Mouse (Mus musculus) CH12.LX (cell line): Measurements from ENCODE around the gene Igsf21. TPM values are rescaled to one million over a fixed set of nuclear protein-coding genes. Genes with fewer than 3 reads are reported as not detected.

Experiments used
- DNase-seq: peaks from one replicate; pipeline ENCODE4 v3.0.0-alpha.2; 2013; ENCODE audit errors: extremely low read depth
- H3K27ac ChIP-seq: 2 replicates; pipeline ENCODE4 v1.5.1; 2012; ENCODE audit warnings: low read depth, mild to moderate bottlenecking, control low read depth, moderate library complexity; ENCODE audit not compliant: insufficient read depth
- H3K27me3 ChIP-seq: replicated peaks from 2 replicates; pipeline ENCODE3; 2012; ENCODE audit warnings: inconsistent platforms
- H3K36me3 ChIP-seq, 2 experiments: replicated peaks in 1 of 2; 2 replicates each; pipeline versions ENCODE3 to v1.6.1; 2012; ENCODE audit warnings: inconsistent platforms in 1 of 2, low read length in 1 of 2, mild to moderate bottlenecking in 1 of 2, mixed read lengths in 1 of 2, moderate library complexity in 1 of 2; ENCODE audit not compliant: control insufficient read depth in 1 of 2, insufficient read depth in 1 of 2
- H3K4me1 ChIP-seq, 2 experiments: 2 replicates each; pipeline ENCODE4 v1.6.1; 2012; ENCODE audit warnings: inconsistent platforms in 1 of 2, moderate library complexity in 1 of 2; ENCODE audit not compliant: insufficient read depth in 2 of 2, control insufficient read depth in 1 of 2
- H3K4me2 ChIP-seq: 2 replicates; pipeline ENCODE4 v1.6.1; 2012; ENCODE audit warnings: low read depth, mild to moderate bottlenecking, control low read depth; ENCODE audit not compliant: poor library complexity, insufficient read depth, severe bottlenecking
- H3K4me3 ChIP-seq, 3 experiments: fragments of 150-350 bp in 1 of 3; sonication (generic) in 1 of 3; replicated peaks in 1 of 3; 2 replicates each; pipeline versions ENCODE3 to v1.5.1; 2011 to 2012; ENCODE audit warnings: low read depth in 2 of 3, low read length in 2 of 3, mild to moderate bottlenecking in 2 of 3, moderate library complexity in 2 of 3, control low read depth in 1 of 3, improper control_type of control experiment in 1 of 3, inconsistent platforms in 1 of 3, mixed read lengths in 1 of 3; ENCODE audit not compliant: poor library complexity in 1 of 3
- H3K79me2 ChIP-seq: replicated peaks from 2 replicates; pipeline ENCODE4 v1.6.1; 2012; ENCODE audit warnings: mild to moderate bottlenecking, moderate library complexity; ENCODE audit not compliant: control insufficient read depth, poor library complexity, insufficient read depth, severe bottlenecking; ENCODE audit errors: extremely low read depth
- H3K9ac ChIP-seq: 2 replicates; pipeline ENCODE4 v1.6.1; 2012; ENCODE audit warnings: low read depth, mild to moderate bottlenecking, control low read depth, moderate library complexity; ENCODE audit not compliant: insufficient read depth
- H3K9me3 ChIP-seq: replicated peaks from 2 replicates; pipeline ENCODE3; 2012; ENCODE audit warnings: low read length, inconsistent platforms, mixed read lengths
- CHD2 ChIP-seq: IDR thresholded peaks from 2 replicates; pipeline ENCODE4 v1.6.1; 2011; ENCODE audit warnings: low read length, improper control_type of control experiment
- CTCF ChIP-seq, 2 experiments: IDR thresholded peaks in 1 of 2; conservative IDR thresholded peaks in 1 of 2; 2 replicates each; pipeline ENCODE4 v1.5.1; 2011 to 2012; ENCODE audit warnings: low read depth in 2 of 2, low read length in 2 of 2, improper control_type of control experiment in 1 of 2, inconsistent platforms in 1 of 2, mild to moderate bottlenecking in 1 of 2, moderate library complexity in 1 of 2
- EP300 ChIP-seq: IDR thresholded peaks from 2 replicates; pipeline ENCODE4 v1.6.1; 2011; ENCODE audit warnings: low read length, improper control_type of control experiment
- ETS1 ChIP-seq: conservative IDR thresholded peaks from 2 replicates; pipeline ENCODE4 v1.6.1; 2012; ENCODE audit warnings: low read depth, mild to moderate bottlenecking, inconsistent platforms, low read length, improper control_type of control experiment, moderate library complexity
- JUN ChIP-seq: IDR thresholded peaks from 2 replicates; pipeline ENCODE4 v1.6.1; 2011; ENCODE audit warnings: low read depth, mild to moderate bottlenecking, low read length, improper control_type of control experiment, moderate library complexity; ENCODE audit not compliant: insufficient read depth
- JUND ChIP-seq: conservative IDR thresholded peaks from 2 replicates; pipeline ENCODE4 v1.6.1; 2011; ENCODE audit warnings: low read depth, low read length, improper control_type of control experiment
- KAT2A ChIP-seq: IDR thresholded peaks from 2 replicates; pipeline ENCODE4 v1.6.1; 2012; ENCODE audit warnings: low read length, improper control_type of control experiment, inconsistent platforms; ENCODE audit not compliant: insufficient replicate concordance
- MAFK ChIP-seq: IDR thresholded peaks from 2 replicates; pipeline ENCODE4 v1.6.1; 2011; ENCODE audit warnings: low read length, improper control_type of control experiment; ENCODE audit not compliant: insufficient replicate concordance
- MYC ChIP-seq: IDR thresholded peaks from 2 replicates; pipeline ENCODE4 v1.6.1; 2011; ENCODE audit warnings: low read depth, mild to moderate bottlenecking, improper control_type of control experiment, low read length
- PAX5 ChIP-seq: IDR thresholded peaks from 2 replicates; pipeline ENCODE4 v1.6.1; 2012; ENCODE audit warnings: low read length, inconsistent platforms, mixed read lengths
- POLR2A ChIP-seq: IDR thresholded peaks from 2 replicates; pipeline ENCODE4 v1.6.1; 2011; ENCODE audit warnings: low read depth, mild to moderate bottlenecking, improper control_type of control experiment, low read length
- POLR2AphosphoS2 ChIP-seq: IDR thresholded peaks from 2 replicates; pipeline ENCODE4 v1.6.1; 2011; ENCODE audit warnings: low read depth, low read length, improper control_type of control experiment
- TBP ChIP-seq: conservative IDR thresholded peaks from 2 replicates; pipeline ENCODE4 v1.6.1; 2011; ENCODE audit warnings: low read depth, low read length, improper control_type of control experiment
- TCF12 ChIP-seq: IDR thresholded peaks from 2 replicates; pipeline ENCODE4 v1.6.1; 2014; ENCODE audit warnings: low read depth, mild to moderate bottlenecking, inconsistent platforms, low read length, improper control_type of control experiment
- UBTF ChIP-seq: IDR thresholded peaks from 2 replicates; pipeline ENCODE4 v1.6.1; 2012; ENCODE audit warnings: low read depth, mild to moderate bottlenecking, inconsistent platforms, low read length, improper control_type of control experiment, moderate library complexity
- USF1 ChIP-seq: IDR thresholded peaks from 2 replicates; pipeline ENCODE4 v1.6.1; 2014; ENCODE audit warnings: low read depth, mild to moderate bottlenecking, inconsistent platforms, low read length, improper control_type of control experiment
- dilution Hi-C: fragments of 300-500 bp; cut with MboI; formaldehyde crosslinking; loops from 2 replicates; pipeline ENCODE4 v1.14.3; 2020; ENCODE audit warnings: low sequenced_read_pairs; ENCODE audit not compliant: extremely low pct_unique_long_range_greater_than_20kb, extremely low pct_ligation_motif_present
- in situ Hi-C: fragments of 300-500 bp; cut with MboI; formaldehyde crosslinking; loops from 3 replicates; pipeline ENCODE4 v1.14.3; 2019; ENCODE audit warnings: low sequenced_read_pairs, low pct_ligation_motif_present, low pct_unique_long_range_greater_than_20kb, mixed read lengths
- polyA plus RNA-seq: library from polyadenylated mRNA; unstranded; fragments of >175 nt; gene quantifications from 2 replicates; pipeline ENCODE4 v1.2.1, GENCODE M21; 2012; ENCODE audit warnings: low read depth; ENCODE audit not compliant: insufficient read length
- total RNA-seq, 2 experiments: library from RNA; depleted of rRNA; stranded (reverse); fragments of 300-350 nt in 1 of 2; fragments of >200 nt in 1 of 2; gene quantifications; 2 replicates each; pipeline ENCODE4 v1.2.3; 2012 to 2014

Gene Igsf21
- total and polyA plus RNA-seq, 3 experiments = not detected

- H3K4me3 ChIP-seq = no peak overlapping the region
- H3K4me1 ChIP-seq = no peaks in the 10 kb centered on the region
- in situ Hi-C loops = no loop called here
- H3K4me2 ChIP-seq = no peak overlapping the region
- H3K36me3 ChIP-seq = no peaks in the 10 kb centered on the region
- H3K27me3 ChIP-seq = no peaks in the 10 kb centered on the region
- H3K27ac ChIP-seq = no peak overlapping the region
- dilution Hi-C loops = no loop called here
- no peak for DNase-seq
- no peak for TF ChIP-seq EP300
- peak in 1 of 2 experiments; percentile 11; a peak in 1 of 4 replicates for TF ChIP-seq CTCF (conservative IDR thresholded peaks at IDR 0.05 in 1 of 2, IDR thresholded peaks at IDR 0.05 in 1 of 2; ENCODE audit: low read depth in 2 of 2, low read length in 2 of 2)
- no peak overlapping the region for H3K9ac ChIP-seq
- H3K9me3 ChIP-seq = peaks cover 66% of the 10 kb centered on the region
- no peaks in the 10 kb centered on the region for H3K79me2 ChIP-seq
Measured at GRCm38 (mm10) chr4:140115053-140115452, 131.5 kb downstream of the Igsf21 start.

- TF ChIP-seq POLR2A = no peak
- no peak for TF ChIP-seq PAX5
- no peak for TF ChIP-seq TCF12
- no peak for TF ChIP-seq TBP
- no peak for TF ChIP-seq MAFK
- no peak for TF ChIP-seq MYC
- TF ChIP-seq KAT2A = no peak
- TF ChIP-seq JUND = no peak
- TF ChIP-seq UBTF = no peak
- no peak for TF ChIP-seq CTCF (conservative IDR thresholded peaks at IDR 0.05 in 1 of 2, IDR thresholded peaks at IDR 0.05 in 1 of 2; ENCODE audit: low read depth in 2 of 2, low read length in 2 of 2)
- no peak for TF ChIP-seq CHD2
- TF ChIP-seq USF1 = no peak
- TF ChIP-seq POLR2AphosphoS2 = no peak
- no peak for TF ChIP-seq JUN
- TF ChIP-seq ETS1 = no peak
- Histone ChIP-seq H3K4me3 (no peak overlapping the region), H3K79me2 (no peaks in the 10 kb centered on the region), H3K9me3 (peaks cover 70% of the 10 kb centered on the region), H3K9ac (no peak overlapping the region), H3K27me3 (no peaks in the 10 kb centered on the region), H3K27ac (no peak overlapping the region), H3K4me1 (no peaks in the 10 kb centered on the region), H3K36me3 (no peaks in the 10 kb centered on the region), H3K4me2 (no peak overlapping the region)
- DNase-seq = no peak
- dilution Hi-C loops = no loop called here
- in situ Hi-C loops = no loop called here
Measured at GRCm38 (mm10) chr4:140113690-140114475, 132.7 kb downstream of the Igsf21 start.
